Mouse (Mus musculus) G1E (cell line): ENCODE measurements at regions not wholly inside any gene's neighbourhood (a gene's known extent, or its start where the extent isn't known, plus 50 kb on each side); places are given as distances from the start of the nearest gene placed in this dataset.

Experiments
- ATAC-seq: 2 replicates; pipeline ENCODE4 v1.8.0; 2016; ENCODE audit warnings: mild to moderate bottlenecking; ENCODE audit not compliant: insufficient number of reproducible peaks, poor library complexity, low FRiP score, severe bottlenecking; ENCODE audit errors: extremely low read depth
- DNase-seq: peaks from one replicate; pipeline ENCODE4 v3.0.0; 2012; ENCODE audit warnings: low spot score
- H3K27me3 ChIP-seq: 2 replicates; pipeline ENCODE4 v1.6.1; 2012; ENCODE audit warnings: mild to moderate bottlenecking, low read length, inconsistent platforms; ENCODE audit not compliant: insufficient read depth
- H3K36me3 ChIP-seq: replicated peaks from 2 replicates; pipeline ENCODE3; 2012; ENCODE audit warnings: mild to moderate bottlenecking, inconsistent platforms
- H3K4me1 ChIP-seq: 2 replicates; pipeline ENCODE4 v1.6.1; 2012; ENCODE audit warnings: low read depth, low read length, inconsistent platforms, mixed read lengths; ENCODE audit not compliant: insufficient read depth
- H3K4me3 ChIP-seq: 2 replicates; pipeline ENCODE4 v1.5.1; 2012; ENCODE audit warnings: low read depth, mild to moderate bottlenecking, inconsistent platforms, low read length, moderate library complexity, mixed read lengths
- H3K9me3 ChIP-seq: replicated peaks from 2 replicates; pipeline ENCODE4 v1.6.1; 2012; ENCODE audit warnings: inconsistent platforms
- CTCF ChIP-seq: IDR thresholded peaks from 2 replicates; pipeline ENCODE4 v1.5.1; 2012; ENCODE audit warnings: low read depth, low read length, inconsistent platforms, mixed read lengths
- GATA1 ChIP-seq: IDR thresholded peaks from 2 replicates; pipeline ENCODE4 v1.6.1; 2012; ENCODE audit warnings: borderline replicate concordance, low read length, inconsistent platforms, mixed read lengths
- GATA2 ChIP-seq: IDR thresholded peaks from 2 replicates; pipeline ENCODE4 v1.6.1; 2012; ENCODE audit warnings: low read depth, low read length, inconsistent platforms, borderline replicate concordance
- POLR2AphosphoS5 ChIP-seq: IDR thresholded peaks from 2 replicates; pipeline ENCODE4 v1.6.1; 2012; ENCODE audit warnings: low read depth, low read length, inconsistent platforms; ENCODE audit not compliant: insufficient replicate concordance
- TAL1 ChIP-seq: conservative IDR thresholded peaks from 2 replicates; pipeline ENCODE4 v1.6.1; 2012; ENCODE audit warnings: low read depth, low read length, inconsistent platforms, mixed read lengths

DNA sequence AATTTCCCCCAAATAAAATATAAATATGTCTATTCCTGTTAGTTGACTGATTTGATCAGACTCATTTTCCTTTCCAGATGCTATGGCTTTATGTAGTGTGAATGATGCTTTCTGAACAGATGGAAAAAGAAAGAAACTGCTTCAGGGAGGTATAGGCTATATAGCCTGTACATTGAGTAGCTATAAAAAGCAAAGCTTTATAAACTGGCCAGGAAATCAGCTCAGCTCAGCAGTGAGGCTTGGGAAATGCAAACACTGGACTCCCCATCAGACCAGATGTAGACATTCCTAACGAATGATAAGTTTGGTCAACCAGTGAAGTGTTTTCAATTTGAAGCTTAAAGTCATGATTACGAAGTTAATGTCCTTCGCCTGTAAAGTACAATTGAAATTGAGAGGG, 805.3 kb upstream of the Intu start:
- Histone ChIP-seq H3K9me3 (no peaks in the 10 kb centered on the region), H3K4me3 (no peak overlapping the region), H3K36me3 (no peaks in the 10 kb centered on the region), H3K27me3 (no peaks in the 10 kb centered on the region), H3K4me1 (no peaks in the 10 kb centered on the region)
- TF ChIP-seq GATA1 (no peak), TAL1 (no peak), GATA2 (no peak), POLR2AphosphoS5 (no peak), CTCF (no peak)
- DNase-seq = no peak
- no peak for ATAC-seq

DNA sequence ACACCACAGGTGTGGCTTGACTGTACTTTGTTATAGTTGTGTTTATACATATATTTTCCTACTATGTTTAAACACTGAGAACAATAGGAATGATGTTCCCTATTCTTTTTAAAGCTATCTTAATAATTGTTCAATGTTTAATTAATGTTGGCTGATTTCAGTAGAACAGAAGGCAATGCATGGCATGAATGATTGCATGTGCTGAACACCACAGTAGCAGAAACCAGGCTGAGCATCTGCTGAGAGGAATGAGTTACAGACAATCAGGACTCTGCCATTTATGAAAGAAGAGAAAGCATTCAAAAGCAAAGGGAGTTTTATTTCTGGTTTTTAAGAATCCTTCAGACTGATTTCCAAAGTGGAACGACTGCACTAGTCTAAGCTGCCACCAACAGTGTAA, 794.4 kb upstream of the Intu start:
- ATAC-seq (no peak), DNase-seq (no peak)
- Histone ChIP-seq H3K9me3 (peaks cover 4% of the 10 kb centered on the region; the same call in 1 of the 2 replicates), H3K36me3 (no peaks in the 10 kb centered on the region), H3K4me1 (no peaks in the 10 kb centered on the region), H3K4me3 (no peak overlapping the region), H3K27me3 (no peaks in the 10 kb centered on the region)
- no peak for TF ChIP-seq GATA2
- TF ChIP-seq TAL1 = no peak
- TF ChIP-seq GATA1 = no peak
- TF ChIP-seq POLR2AphosphoS5 = no peak
- no peak for TF ChIP-seq CTCF

DNA sequence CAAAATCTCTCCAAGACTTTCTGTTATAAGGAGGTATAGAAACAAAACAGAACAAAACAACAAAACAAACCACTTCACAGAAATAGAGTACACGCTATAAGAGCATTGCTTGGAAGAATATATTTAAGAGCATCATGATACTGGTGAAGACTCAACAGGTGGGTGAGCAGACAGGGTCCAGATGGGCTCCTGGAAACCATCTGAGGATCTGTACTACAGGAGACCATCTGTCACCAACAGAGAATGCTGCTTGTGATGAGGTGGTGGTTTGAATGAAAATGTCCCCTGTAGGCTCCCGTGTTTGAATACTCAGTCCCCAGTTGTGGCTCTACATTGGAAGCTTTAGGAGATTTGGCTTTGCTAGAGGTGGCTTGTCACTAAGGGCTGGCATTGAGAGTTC, 785.1 kb upstream of the Intu start:
- Histone ChIP-seq H3K27me3 (no peaks in the 10 kb centered on the region), H3K4me1 (no peaks in the 10 kb centered on the region), H3K4me3 (no peak overlapping the region), H3K9me3 (0 out of 2 replicates have a peak, but pooled peaks cover 3% of the 10 kb centered on the region), H3K36me3 (no peaks in the 10 kb centered on the region)
- TF ChIP-seq GATA2 = no peak
- TF ChIP-seq TAL1 = no peak
- no peak for TF ChIP-seq CTCF
- TF ChIP-seq GATA1 = no peak
- TF ChIP-seq POLR2AphosphoS5 = no peak
- DNase-seq (no peak), ATAC-seq (no peak)

DNA sequence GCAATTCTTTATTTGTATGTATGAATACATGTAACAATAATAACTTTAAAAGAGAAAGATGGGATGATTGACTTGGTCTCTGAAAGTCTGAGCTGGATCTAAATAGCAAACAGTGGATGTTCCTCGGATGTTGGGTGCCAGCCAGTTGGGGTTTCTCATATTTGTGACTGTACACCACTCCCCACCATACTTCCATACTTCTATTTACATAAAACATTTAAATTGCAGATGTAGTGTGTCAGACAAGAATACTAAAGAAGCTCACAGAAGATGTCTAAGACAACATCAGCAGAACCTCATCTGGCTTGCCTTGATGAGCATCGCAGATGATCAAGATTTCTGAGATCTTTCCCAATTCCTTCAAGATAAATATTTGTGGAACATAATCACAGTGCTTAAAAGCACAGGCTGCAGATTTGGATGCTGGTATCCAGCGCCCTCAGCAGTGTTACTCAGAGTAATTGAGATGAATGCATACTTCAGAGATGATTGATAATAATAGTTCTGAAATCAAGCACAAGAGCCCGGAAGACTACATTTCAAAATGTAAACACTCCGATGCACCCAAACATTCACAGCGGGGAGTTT, 762.0 kb upstream of the Intu start:
- ATAC-seq (no peak), DNase-seq (no peak)
- no peak overlapping the region for H3K4me3 ChIP-seq
- no peaks in the 10 kb centered on the region for H3K4me1 ChIP-seq
- H3K9me3 ChIP-seq = peaks cover 9% of the 10 kb centered on the region
- no peaks in the 10 kb centered on the region for H3K27me3 ChIP-seq
- no peak for TF ChIP-seq GATA1
- no peak for TF ChIP-seq POLR2AphosphoS5
- TF ChIP-seq GATA2 = no peak
- TF ChIP-seq CTCF = no peak
- no peak for TF ChIP-seq TAL1
- no peaks in the 10 kb centered on the region for H3K36me3 ChIP-seq

DNA sequence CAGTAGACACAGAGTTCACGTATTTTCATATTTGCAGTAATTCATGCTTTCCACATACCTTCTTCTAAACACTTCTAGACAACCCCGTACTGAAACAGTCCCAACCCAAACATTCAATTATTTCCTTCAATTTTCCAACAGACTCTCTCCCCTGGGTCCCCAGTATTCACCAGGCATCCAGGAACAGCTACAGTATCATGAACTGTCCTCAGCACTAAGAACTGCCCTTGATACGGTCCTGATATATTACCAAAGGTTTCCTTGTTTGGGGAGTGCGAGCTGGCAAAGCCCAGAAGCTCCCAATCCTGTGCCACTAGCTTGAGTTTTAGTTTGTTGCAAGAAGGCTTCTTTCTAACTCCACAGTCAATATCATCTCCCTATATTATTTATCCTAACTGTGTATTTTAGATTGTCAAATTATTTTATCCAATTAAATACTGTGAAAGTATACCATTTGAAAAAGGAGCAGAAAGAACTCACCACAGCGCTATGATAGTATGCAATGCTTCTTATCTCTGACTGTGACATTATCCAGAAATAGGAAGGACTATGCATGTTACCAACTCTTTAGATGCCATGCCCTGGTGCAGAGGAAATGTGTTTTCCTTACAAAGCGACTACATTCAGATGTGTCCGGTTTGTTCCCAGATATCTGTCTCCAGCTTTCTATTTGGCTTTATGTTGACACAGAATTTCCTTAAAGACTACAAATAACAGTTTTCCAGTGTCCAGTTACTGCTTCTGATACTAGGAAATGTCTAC, 754.6 kb upstream of the Intu start:
- Histone ChIP-seq H3K4me1 (no peaks in the 10 kb centered on the region), H3K9me3 (no peaks in the 10 kb centered on the region; the same call in 1 of the 2 replicates), H3K4me3 (no peak overlapping the region), H3K36me3 (no peaks in the 10 kb centered on the region), H3K27me3 (no peaks in the 10 kb centered on the region)
- TF ChIP-seq POLR2AphosphoS5 (no peak), GATA2 (no peak), TAL1 (no peak), CTCF (no peak), GATA1 (no peak)
- ATAC-seq (no peak), DNase-seq (no peak)

DNA sequence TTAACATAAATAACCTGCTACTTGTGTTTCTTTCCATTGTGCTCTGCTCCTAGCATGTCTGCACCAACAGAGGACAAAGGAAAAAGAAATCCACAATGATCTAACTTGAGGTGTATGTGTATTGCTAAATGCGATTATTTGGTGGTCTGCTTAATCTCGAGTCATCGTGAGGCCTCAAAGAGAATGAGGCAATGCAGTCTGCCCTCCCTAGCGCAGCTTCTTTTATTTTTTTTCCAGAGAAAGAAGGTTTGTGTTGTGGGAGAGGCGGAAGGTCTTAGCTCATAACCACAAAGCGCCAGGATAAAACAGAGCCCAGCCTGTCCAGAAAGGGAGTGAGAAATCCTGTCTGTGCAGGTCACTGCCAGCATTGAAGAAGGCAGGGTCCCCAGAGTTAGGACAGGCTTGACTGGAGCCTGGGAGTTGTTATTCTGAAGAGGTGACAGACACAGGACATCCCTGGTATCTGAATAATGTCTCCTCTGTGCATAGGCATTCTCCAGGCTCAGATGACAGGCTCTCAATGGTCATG, 751.3 kb upstream of the Intu start:
- Histone ChIP-seq H3K36me3 (no peaks in the 10 kb centered on the region), H3K9me3 (no peaks in the 10 kb centered on the region; the same call in 1 of the 2 replicates), H3K27me3 (no peaks in the 10 kb centered on the region), H3K4me3 (no peak overlapping the region), H3K4me1 (no peaks in the 10 kb centered on the region)
- DNase-seq = no peak
- ATAC-seq = no peak
- no peak for TF ChIP-seq TAL1
